Mouse (Mus musculus) B cell, adult 2 months (primary cell): ENCODE data around the gene Anp32e.
A peak's percentile ranks its signal among the peaks of the same experiment; 100 is the strongest.
"Not testable (repeated sequence)": the region's sequence is repeated elsewhere in the genome, so short reads cannot be mapped to it uniquely, and the experiment has no call there.

ENCODE experiments used
- DNase-seq, 2 experiments: peaks; one replicate each; pipeline ENCODE4 v3.0.0; 2022

Gene Anp32e

DNA sequence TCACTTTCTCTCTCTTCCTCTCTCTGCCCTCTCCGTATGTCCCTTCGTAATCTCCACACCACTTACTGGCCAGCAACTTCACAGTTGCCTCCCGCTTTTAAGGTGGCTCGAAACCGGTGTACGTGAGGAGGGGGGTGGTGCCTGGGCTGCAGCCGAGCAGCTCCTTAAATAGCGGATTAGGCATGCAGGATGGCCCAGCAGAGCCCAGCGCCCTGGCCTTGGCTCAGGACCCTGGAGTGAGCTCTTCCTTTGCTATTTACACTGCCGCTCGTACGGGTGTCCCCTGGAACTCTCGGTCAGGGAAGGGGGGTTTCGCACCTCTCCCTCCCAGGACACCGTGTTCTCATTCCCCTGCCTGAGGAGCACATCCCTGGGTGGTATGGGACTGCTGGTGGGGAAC is 24.5 kb upstream of the Anp32e start, which contains the start of gene Car14:
Gene Car14, minus strand, starts transcription at position 124 of the 400 bp plus-strand sequence.
- DNase-seq, result peak in 1 of 2 experiments; percentile 23

DNA sequence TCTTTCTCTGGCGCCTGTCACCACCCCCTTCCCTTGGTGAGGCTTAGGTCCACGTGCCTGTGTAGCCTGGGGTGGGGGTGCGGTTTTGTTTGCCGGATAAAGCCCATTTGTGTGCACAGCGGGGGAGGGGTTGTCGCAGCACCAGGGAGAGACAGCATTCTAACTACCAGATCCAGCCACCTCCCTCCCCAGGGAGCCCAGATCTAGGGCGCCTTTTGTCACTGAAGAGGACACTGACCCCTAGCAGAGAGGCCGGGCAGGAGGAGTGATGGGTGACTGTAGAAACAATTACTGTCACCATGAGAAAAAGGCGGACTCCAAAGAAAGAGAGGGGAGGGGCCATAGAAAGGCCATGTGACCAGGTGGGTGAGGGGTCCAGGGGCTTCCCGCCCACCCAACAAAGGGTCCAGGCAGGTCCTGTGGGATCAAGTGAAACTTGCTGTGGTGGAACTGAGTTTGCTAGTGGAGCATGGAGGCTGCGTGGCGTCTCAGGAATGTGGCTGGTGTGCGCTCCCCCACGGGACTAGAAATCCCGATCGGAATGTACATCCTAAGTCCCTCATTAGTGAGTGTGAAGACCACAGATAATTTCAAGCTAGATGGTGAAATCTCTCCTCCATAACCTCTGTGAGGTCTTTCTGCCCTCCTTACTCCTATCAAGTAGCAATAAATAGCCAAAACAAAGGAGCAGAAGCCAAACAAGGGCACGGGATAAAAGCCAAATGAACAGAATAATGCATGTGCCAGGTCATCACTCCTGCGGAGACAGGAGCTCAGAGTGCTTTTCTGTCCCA is 23.7 kb upstream of the Anp32e start:
- peak; percentile 50 to 53 for DNase-seq

DNA sequence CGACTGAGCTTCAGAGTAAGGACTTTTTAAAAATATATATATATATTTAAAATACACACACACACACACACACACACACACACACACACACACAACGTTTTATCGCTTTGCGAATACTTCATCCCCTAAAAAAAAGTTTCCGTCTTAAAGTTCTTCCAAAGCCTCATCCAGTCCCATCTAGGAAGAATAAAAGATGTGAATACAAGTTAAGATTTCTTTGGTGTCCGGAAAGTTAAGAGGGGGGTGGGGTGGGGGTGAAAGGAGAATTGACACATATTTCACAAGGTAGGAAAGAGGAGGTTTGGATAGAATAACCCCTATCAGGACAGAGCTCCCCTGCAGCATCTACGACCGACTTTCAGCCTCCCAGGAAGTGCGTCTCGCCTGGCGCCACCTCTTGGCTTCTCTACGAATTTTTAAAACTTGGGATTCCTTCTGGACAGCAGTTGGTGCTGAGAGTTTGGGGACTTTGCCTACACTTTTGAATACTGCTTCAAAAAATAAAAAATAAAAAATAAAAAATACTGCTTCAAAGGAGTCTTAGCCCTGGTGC is 23.0 kb upstream of the Anp32e start:
- peak; percentile 51 to 52 for DNase-seq

DNA sequence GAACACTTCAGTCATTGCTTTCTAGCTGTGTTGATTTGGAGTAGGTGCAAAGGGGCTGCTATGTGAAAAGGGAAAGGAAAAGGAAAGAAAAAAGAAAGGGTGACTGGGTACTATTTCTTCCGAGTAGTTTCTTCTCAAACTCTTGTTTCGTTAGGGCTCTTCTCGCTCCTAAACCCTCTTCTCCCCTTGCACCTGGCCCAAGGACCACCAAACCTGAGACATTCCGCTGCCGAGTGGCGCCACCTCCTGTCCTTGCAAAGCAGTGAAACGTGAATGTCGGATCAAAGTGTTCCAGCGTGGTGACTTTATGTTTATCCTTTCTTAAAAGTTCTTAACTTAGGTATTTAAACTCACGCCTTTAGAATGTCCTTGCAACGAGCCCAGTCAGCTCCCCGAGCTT is 22.2 kb upstream of the Anp32e start:
- peak; percentile 76 to 78 for DNase-seq

DNA sequence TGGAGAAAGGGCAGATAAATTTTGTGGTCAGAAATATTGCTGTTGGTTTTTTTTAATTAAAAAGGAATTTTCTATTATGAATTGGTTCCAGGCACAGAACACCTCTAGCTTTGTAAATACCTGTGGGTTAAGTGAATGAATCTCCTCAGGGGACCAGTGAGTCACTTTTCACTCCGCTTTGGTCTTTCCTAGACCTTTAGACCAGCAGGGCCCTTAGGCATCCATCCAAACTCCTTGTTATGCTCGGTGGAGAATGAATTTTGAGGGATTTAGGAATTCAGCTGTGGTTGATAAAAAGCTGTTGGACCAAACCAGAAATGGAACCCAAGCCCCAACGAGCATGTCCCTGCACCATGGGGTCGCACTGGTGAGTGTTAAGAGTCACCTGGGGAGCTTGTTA is 21.4 kb upstream of the Anp32e start:
- DNase-seq, result no peak

DNA sequence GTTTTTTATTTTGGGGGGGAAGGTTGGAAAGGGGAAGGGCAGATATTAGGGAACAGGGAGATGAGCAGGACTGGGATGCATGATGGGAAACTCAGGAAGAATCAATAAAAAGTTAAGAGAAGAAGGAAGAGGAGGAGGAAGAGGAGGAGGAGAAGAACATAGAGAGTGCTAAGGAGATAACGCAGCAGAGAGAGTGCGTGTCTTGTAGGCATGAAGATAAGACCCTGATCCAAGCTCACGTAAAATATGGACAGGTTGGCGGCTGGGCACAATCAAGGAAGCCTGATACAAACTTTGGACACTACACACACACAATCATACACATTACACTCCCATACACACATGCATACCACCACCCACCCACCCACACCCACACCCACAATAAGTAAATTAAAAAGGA is 14.3 kb upstream of the Anp32e start:
- no peak for DNase-seq

DNA sequence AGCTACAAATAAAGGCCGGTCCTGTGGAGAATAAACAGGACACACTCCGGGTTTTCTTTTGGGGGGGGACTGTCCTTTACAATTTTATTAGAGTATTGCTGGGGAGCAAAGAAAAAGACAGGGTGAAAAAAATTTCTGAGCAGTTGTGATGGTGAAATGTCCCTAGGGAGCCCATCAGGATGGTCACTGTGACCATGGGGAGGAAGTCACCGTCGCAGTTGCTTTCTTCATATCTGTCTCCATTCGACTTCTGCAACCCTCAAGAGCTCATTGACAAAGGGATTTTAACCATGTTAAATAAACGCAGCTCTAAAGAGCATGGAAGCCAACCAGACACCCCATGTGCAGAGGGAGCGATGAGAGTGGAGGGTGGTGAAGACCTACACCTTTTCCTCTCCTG is 12.3 kb upstream of the Anp32e start:
- no peak for DNase-seq

DNA sequence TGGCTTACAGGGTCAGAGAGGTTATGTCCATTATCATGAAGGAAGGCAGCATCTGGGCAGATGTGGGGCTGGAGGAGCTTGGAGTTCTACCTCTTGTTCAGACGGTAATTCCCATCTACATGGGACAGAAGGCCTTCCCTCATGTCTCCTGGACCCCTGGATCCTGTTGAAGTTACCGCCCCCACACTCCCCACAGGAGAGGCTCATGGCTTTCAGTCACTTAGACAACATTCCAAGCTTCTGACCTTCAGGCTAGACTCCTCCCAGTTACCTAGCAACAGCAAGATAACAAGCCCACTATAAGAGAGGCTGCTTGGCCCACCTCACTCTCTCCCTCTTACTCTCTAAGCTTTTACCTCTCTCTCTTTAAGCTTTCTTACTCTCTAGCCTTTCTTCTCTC is 8.5 kb upstream of the Anp32e start:
- not testable (repeated sequence) for DNase-seq

DNA sequence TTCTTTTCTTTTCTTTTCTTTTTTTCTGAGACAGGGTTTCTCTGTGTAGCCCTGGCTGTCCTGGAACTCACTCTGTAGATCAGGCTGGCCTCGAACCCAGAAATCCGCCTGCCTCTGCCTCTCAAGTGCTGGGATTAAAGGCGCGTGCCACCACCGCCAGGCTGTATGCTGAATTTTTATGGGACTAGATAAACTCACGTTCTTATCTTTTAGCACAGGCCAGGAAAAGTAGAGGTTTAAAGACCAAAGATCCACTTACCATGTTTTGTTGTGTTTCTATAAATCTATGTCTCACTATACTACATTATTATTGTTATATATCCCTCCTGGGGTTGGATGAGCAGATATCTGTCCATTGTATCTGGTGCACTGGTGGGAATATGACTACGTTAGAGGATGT is 5.6 kb upstream of the Anp32e start:
- not testable (repeated sequence) for DNase-seq

DNA sequence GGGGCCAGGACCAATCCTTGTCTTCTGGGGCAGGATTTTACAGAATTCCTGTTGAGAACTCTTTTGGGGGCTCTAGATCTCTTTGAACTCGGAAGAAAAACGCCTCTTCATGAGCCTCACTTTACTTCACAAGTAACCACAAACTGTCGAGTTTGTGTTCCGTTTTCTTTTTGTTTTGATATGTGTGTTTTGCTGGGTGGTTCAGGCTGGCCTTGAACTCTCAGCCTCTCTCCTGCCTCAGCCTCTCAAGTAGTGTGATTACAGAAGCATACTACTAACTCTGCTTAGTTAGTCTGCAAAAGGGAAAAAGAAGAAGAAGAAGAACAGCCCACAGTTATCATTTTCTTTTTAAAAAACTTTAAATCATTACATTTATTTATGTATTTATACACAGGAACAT is 4.9 kb upstream of the Anp32e start:
- DNase-seq, result no peak

DNA sequence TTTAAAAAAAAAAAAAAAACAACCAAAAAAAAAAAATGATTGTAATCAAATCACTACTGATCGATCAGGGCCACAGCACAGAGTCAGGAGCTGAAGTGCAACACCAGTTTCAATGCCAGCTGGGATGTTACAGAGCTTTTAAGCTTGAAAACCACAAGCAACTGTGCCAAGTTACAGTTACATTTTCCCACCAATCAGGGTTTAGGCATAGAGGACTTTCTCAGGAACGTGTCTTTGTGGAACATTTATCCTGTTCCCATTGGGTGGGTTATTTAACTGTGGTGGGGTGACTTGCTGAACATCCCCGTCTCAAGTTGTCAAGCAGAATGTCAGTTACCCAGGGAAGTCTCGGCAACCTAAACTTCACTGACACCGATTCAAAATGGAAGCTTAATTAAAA is 4.0 kb upstream of the Anp32e start:
- no peak for DNase-seq

DNA sequence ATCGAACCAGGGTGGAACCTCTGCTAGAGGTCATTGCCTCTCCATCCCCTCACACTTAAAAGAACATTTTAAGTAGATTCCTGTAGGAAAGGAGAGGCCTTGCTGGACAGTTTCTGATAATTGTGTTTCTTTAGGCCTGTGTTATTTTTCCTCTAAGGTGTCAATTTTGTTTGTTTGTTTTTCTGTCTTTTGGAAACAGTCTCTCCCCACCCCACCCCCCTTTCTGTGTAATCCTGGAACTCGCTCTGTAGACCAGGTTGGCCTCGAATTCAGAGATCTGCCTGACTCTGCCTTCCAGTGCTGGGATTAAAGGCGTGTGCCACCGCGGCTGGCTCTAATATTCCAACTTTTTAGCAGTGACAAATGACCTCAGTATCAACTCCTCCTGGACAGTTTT is 787 bp upstream of the Anp32e start:
- DNase-seq, result no peak

DNA sequence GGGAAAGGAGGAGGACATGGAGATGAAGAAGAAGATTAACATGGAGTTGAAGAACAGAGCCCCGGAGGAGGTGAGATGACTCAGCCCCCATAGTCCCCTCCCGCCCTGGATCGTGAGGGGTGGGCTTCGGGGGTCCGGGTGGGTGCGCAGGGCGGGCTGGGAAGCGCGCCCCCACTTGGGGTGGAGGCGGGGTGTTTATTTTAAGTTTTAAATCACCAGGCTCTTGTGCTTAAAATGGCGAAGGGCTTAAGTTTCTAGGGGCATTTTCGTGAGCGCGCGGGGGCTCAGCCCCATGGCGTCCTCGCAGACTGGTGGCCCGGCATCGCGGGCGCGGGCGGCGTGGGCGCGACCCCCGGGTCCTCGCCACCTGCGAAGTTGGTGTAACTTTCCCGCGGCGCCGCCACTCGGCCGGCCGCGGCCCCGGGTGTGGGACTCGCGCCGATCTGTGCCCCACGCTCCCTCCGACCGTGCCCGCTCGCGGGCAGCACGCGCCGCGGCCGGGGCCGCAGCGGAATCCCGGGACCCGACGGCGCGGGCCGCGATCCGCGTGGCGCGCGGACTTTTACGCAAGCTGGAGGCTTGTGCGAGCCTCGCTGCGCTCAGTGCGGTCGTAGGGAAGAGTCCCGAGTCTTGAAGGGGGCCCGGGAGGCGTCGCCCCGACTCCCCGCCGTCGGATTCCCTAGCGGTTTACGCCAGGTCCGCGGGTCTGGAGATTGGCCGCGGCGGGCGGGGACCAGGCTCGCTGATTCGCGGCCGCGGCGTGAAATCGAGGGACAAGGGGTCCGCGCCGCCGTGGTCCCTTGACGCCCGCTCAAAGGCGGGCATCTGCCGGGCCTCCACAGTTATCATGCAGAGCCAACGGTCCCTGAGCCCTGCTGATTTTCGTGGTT is 780 bp downstream of the Anp32e start:
- DNase-seq, result peak; percentile 66 to 71

DNA sequence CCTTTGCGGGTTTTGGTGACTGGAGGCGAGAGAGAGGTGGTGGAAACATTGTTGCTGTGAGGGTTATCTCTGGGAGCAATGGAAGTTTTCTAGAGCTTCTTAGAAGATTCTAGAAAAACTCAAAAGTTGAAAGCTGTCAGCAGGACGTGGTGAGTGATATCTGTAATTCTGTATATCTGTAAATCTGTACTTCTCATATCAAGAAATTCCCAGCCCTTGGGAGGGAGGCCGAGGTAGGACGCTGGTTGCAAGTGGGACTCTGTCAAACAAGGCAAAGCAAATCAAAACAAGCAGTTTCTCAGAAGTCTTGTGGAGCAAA is 1.4 kb downstream of the Anp32e start:
- peak in 1 of 2 experiments; percentile 21 for DNase-seq

DNA sequence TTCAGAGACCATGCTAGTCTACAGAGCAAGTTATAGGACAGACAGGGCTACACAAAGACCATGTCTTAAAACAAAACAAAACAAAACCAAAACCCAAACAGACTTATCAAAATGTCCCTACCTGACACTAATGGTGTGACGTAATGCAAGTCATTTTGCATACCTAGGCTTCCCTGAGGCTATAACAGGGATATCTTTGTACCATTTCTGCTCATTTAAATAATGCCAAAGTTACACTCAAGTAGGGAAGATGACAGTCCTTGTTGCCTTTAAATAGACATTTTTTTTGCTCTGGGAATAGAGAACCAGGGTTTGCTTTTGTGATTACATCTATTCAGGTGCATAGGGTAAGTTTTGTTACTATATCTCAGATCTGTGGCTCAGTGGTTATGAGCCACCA is 2.4 kb downstream of the Anp32e start:
- no peak for DNase-seq

DNA sequence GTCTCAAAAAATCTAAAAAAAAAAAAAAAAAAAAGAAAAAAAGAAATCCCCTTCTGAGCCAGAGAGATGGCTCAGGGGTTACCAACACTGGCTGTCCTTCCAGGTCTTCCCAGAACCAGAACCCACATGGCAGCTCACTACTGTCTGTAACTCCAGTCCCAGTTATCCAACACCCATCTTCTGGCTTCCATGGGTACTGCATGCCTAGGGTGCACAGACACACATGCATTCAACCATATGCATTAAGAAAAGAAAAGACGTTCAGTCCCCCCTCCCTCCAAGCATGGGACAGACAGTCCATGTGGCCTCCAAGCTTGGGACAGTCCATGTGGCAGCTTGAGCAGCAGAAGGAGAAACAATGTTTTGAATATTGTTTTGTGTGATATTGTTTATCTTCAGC is 3.1 kb downstream of the Anp32e start:
- DNase-seq, result no peak

DNA sequence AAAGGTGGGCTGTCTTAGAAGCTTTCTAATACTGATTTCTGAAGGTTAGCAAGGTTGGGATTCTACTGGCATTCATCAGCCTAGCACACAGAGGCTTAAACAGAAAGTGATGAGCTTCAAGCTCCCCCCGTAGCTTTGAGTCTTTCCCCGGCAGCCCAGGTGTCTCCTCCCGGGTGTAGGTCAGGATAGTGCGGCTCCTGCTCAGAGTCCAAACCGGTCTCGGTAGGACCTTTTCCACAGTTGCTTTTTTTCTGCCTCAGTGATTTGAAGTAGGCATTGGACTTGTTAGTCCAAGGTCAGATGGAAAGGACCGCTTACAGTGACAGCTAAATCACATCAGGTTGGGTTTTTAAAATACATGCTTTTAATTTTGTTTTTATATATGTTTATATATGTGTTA is 3.5 kb downstream of the Anp32e start:
- no peak for DNase-seq

DNA sequence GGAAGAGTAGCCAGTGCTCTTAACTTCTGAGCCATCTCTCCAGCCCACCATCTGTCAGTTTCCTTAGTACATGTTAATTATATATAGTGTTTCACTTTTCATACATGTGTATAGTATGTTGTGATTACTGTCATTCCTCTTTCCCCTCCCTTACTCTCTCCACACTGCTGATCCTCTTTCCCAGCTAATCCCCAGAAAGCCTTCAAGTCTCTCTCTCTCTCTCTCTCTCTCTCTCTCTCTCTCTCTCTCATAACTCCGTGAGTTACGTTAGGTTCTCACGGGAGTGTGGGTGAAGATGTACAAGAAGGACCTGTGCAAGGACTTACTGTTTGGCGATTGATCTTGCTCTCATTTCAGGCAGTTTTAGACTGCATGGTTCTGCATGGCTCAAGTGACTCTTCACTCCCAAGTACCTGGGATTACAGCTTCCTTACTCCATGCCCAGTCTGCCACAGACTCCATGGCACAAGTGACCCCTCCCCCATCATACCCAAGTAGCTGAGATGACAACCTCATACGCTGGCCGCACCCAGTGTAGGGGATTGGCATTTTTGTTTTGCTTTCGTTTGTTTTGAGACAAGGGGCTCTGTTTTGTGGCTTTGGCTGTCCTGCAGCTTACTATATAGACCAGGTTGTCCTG is 4.2 kb downstream of the Anp32e start:
- DNase-seq, result no peak

DNA sequence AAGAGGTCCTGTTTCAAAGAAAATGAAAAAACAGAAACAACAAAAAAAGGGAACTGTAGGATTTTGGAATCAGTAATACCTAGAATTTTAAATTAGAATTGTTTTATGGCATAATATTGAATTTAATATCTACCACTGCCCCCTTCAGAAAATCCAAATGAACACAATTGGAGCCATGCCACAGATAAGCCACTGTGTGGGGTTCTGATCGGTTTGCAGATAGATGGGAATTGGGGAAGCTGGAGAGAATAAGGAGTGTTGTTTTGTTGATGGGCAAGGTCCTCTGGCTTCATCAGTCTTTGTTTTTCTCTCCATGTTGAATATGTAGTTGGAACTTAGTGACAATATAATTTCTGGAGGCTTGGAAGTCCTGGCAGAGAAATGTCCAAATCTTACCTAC is 5.4 kb downstream of the Anp32e start:
- no peak for DNase-seq

DNA sequence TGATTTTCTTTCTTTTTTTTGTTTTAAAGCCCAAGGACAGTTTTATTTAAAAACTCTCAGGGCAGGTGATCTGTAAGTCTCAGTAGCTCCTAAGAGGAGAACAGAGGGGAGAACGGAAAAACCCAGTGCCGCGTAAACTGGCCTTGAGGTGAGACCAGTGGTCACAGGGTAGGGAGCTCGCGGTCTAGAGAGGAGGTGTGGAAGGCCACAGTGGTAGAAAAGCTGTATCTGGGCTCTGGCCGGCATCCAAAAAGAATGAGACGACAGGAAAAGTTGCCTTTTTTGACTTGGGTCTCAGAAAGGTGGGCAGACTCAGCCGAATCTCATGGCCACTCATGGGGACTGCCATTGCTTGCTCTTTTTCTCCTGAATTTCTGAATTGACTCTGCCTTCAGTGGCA is 9.2 kb downstream of the Anp32e start:
- DNase-seq, result no peak

DNA sequence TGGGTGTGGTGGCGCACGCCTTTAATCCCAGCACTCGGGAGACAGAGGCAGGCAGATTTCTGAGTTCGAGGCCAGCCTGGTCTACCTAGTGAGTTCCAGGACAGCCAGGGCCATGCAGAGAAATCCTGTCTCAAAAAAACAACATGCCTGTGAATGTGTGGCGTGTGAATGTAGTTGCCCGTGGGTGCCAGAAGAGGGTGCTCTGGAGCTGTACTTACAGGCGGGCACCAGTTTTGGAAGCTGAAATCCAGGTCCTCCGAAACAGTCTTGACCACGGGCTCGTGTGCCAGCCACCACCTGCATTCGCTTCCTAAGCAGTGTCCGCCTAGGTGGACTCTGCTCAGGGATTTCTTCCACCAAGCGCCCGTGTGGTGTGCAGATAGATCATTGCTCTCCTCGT is 9.8 kb downstream of the Anp32e start:
- peak; percentile 52 for DNase-seq

DNA sequence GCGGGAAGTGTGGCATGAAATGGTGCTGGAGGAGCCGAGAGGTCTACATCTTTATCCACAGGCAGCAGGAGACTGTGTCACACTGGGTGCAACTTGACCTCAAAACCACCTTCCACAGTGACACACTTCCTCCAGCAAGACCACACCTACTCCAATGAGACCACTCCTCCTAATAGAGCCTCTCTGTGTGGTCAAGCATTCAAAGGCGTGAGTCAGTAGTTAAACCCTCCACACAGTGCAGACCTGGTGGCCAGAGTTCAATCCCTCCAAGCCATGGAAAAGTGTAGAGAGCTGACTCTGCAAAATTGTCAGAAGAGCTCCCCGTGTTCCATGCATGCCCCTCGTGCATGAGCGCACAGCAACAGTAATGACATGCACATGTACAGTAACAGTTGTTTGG is 13.7 kb downstream of the Anp32e start:
- no peak for DNase-seq

DNA sequence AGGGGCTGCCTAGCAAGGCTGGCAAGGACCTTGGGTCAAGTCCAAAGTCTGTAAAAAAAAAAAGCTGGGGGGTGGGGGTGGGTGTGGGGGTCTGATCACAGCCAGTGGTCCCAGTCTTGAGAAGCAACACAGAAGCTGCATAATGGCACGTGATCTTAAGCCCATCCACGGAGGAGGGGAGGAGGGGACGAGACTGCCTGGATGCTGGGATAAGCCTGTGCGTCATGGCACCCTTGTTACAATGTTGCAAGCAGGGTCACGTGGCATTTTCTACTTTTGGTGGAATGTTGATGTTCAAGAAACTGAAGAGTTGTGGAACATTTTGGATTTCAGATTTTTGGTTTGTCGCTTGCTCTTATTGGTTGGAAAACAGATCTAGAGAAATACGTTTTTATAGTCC is 14.2 kb downstream of the Anp32e start:
- no peak for DNase-seq

DNA sequence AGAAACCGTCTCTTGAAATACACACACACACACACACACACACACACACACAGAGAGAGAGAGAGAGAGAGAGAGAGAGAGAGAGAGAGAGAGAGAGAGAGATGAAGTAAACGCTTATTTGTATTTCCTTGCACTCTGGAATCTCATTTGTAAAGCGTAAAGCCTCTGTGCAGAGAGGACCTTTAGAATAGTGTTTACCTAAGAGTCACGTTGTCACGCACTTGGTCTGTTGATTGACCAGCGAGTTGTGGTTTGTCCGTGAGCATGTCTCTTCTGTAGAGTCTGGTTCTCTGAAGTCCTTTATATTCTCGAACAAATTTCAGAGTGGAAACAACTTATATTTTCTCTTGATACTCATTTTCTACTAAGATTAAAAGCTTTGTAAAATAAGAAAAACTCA is 15.7 kb downstream of the Anp32e start:
- no peak for DNase-seq
